Comparison of ENCODE assay signal across 8 mouse cellular contexts in the genomic region with DNA sequence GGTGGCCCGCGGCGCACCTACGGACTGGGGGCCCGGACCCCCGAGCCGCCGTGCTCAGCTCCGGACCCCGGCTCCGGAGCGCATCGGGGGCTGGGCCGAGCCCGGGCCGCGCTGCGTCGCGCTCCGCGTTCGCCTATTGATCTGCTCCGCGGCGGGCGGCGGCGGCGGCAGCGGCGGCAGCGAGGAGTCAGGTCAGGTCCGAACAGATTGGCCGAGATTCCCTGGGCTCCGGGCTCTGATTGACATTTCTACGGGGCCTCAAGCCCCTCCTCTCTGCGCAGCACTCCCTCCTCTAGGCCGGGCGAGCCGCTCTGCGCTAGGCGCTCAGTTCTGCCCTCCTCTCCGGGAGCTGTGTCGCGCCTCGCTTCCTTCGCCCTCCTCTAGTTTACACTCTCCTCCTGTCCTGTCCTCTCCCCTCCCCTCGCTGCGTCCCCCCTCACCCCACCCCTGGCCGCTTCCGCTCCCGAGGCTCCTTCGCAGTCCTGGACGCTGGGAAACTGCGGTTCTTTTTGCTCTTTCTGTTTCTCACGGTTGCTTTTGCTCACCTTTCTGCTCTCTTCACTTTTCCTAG. TPM values are rescaled to one million over a fixed set of nuclear protein-coding genes. Genes with fewer than 3 reads are reported as not detected.
DNase-seq lines count a peak whose midpoint lies in the region; ATAC-seq lines count a peak whose summit lies in the region.
"Had no signal": no experiment of that assay in that cellular context is flagged by ENCODE, and none has a peak within 500 bp of the region (broad histone marks: within the 10 kb centered on the region; RNA-seq: fewer than 3 reads in every experiment).

No protein-coding gene starts in this region.

- peaks cover 100% of the 10 kb centered on the region for H3K27me3 ChIP-seq in intestine, embryonic 14.5 days (replicated peaks; ENCODE audit: control insufficient read depth, insufficient read depth, low read length)
- peaks cover 100% of the 10 kb centered on the region for H3K27me3 ChIP-seq in liver, embryonic 15.5 days
- peaks cover 88% of the 10 kb centered on the region for H3K27me3 ChIP-seq in neural tube, embryonic 13.5 days

- no peaks in the 10 kb centered on the region for H3K9me3 ChIP-seq in intestine, embryonic 14.5 days (ENCODE audit: control insufficient read depth, low read length)
- no peaks in the 10 kb centered on the region for H3K9me3 ChIP-seq in liver, embryonic 15.5 days (replicated peaks)
- H3K9me3 ChIP-seq in neural tube, embryonic 13.5 days, result no peaks in the 10 kb centered on the region

- peak overlapping the region; percentile 48 for H3K4me3 ChIP-seq in intestine, embryonic 14.5 days (ENCODE audit: low read depth, low read length)
- H3K4me3 ChIP-seq in liver, embryonic 15.5 days (replicated peaks), result peak overlapping the region; percentile 47
- peak overlapping the region; percentile 55 for H3K4me3 ChIP-seq in neural tube, embryonic 13.5 days

- ATAC-seq in intestine, embryonic 14.5 days (replicated peaks; ENCODE audit: low FRiP score, low TSS enrichment, low read depth), result peak; percentile 69
- peak; percentile 51 for ATAC-seq in liver, embryonic 15.5 days (ENCODE audit: insufficient read depth)
- peak; percentile 88 for ATAC-seq in neural tube, embryonic 13.5 days (ENCODE audit: low read depth)

- H3K4me1 ChIP-seq in intestine, embryonic 14.5 days (replicated peaks; ENCODE audit: control insufficient read depth, insufficient read depth, low read length), result peaks cover 21% of the 10 kb centered on the region; the same call in 1 of the 2 replicates
- peaks cover 30% of the 10 kb centered on the region for H3K4me1 ChIP-seq in liver, embryonic 15.5 days (replicated peaks)
- peaks cover 88% of the 10 kb centered on the region for H3K4me1 ChIP-seq in neural tube, embryonic 13.5 days (replicated peaks)

- 0% methylated on average over 49 of the region's 57 CpGs for WGBS in intestine, embryonic 14.5 days
- WGBS in liver, embryonic 15.5 days (ENCODE audit: insufficient replicate concordance), result under 1% methylated on average over 57 of the region's 57 CpGs
- under 1% methylated on average over 56 of the region's 57 CpGs for WGBS in neural tube, embryonic 13.5 days

- no peaks in the 10 kb centered on the region for H3K36me3 ChIP-seq in intestine, embryonic 14.5 days (ENCODE audit: control insufficient read depth, insufficient read depth, low read length)
- H3K36me3 ChIP-seq in liver, embryonic 15.5 days (replicated peaks), result no peaks in the 10 kb centered on the region
- H3K36me3 ChIP-seq in neural tube, embryonic 13.5 days, result no peaks in the 10 kb centered on the region

- DNase-seq in adrenal gland, adult 8-10 months, result peak; percentile 71
- DNase-seq in cerebellum, adult 9-11 months, result peak; percentile 75
- DNase-seq in gastrocnemius, postnatal 10 days, result peak; percentile 41
- peak; percentile 78 for DNase-seq in intestine, embryonic 14.5 days (ENCODE audit: low spot score)
- DNase-seq in frontal cortex, postnatal 14 days (ENCODE audit: low spot score in 2 of 2), result no peak

- H3K27ac ChIP-seq in intestine, embryonic 14.5 days (ENCODE audit: low read depth), result no peak overlapping the region
- H3K27ac ChIP-seq in liver, embryonic 15.5 days (replicated peaks), result no peak overlapping the region
- H3K27ac ChIP-seq in neural tube, embryonic 13.5 days (replicated peaks), result peak overlapping the region; percentile 84

- peak overlapping the region; percentile 87 for H3K4me2 ChIP-seq in intestine, embryonic 14.5 days (ENCODE audit: low read length)
- H3K4me2 ChIP-seq in liver, embryonic 15.5 days, result peak overlapping the region; percentile 68
- peak overlapping the region; percentile 83 for H3K4me2 ChIP-seq in neural tube, embryonic 13.5 days

- H3K9ac ChIP-seq in intestine, embryonic 14.5 days (ENCODE audit: low read length), result peak overlapping the region; percentile 29; the same call in 1 of the 2 replicates
- H3K9ac ChIP-seq in liver, embryonic 15.5 days, result no peak overlapping the region
- peak overlapping the region; percentile 82 for H3K9ac ChIP-seq in neural tube, embryonic 13.5 days

RNA-seq across cellular contexts. Expression of gene Irx3, which starts 0.5 kb away (rescaled TPM):
- 10 to 100 TPM in 1 of 4 experiments, 1 to 10 TPM in 3; 7.4 to 13.8 (median 9.3) TPM for total RNA-seq in adrenal gland, adult 8-10 months (2022)
- 1 to 10 TPM in 1 of 2 experiments, under 1 TPM in 1; 0.47 to 1.4 TPM for total RNA-seq in gastrocnemius, postnatal 10 days (2021)
- polyA plus RNA-seq in intestine, embryonic 14.5 days (2014; fragmentation: Nextera tagmentation; extraction: Ambion mirVana), result 0.31 and 0.59 TPM in 2 replicates
- polyA plus RNA-seq in liver, embryonic 15.5 days (2015; fragmentation: Nextera tagmentation; extraction: Ambion mirVana), result 0.05 and 0.09 TPM in 2 replicates
- 6.8 and 9.9 TPM in 2 replicates for polyA plus RNA-seq in neural tube, embryonic 13.5 days (2015; fragmentation: Nextera tagmentation; extraction: Ambion mirVana)
- total RNA-seq: hematopoietic stem cell, adult 5-6 weeks had no signal

Comparison
In these comparisons a context has a peak if more than half of its experiments do, and no peak if none do; other contexts are left out.
1. DNase-seq: peak in adrenal gland, adult 8-10 months (single experiment), cerebellum, adult 9-11 months (single experiment), gastrocnemius, postnatal 10 days (single experiment) and intestine, embryonic 14.5 days (single experiment); none in frontal cortex, postnatal 14 days (0 of 2).
2. Peak in every context shown above with its lines, with median percentiles within 50 percentile points of each other: ATAC-seq, H3K4me2 ChIP-seq and H3K4me3 ChIP-seq.